Mouse (Mus musculus) neutrophil, adult 5-6 weeks (primary cell): ENCODE data around the gene 0610040J01Rik. TPM values are rescaled to one million over a fixed set of nuclear protein-coding genes. Genes with fewer than 3 reads are reported as not detected.

Experiments used
- ATAC-seq: fragments of 151-379, 151-347 bp; 2 replicates; pipeline ENCODE4 v1.8.0; 2017; ENCODE audit warnings: mild to moderate bottlenecking, moderate TSS enrichment; ENCODE audit not compliant: insufficient number of reproducible peaks, poor library complexity, low FRiP score, severe bottlenecking; ENCODE audit errors: extremely low read depth
- total RNA-seq: library from RNA; stranded (forward); fragments of 200-1000 nt; gene quantifications from 2 replicates; pipeline ENCODE4 v1.2.3, GENCODE M21; 2017

Gene 0610040J01Rik
- total RNA-seq, result 2.8 and 3.9 TPM in 2 replicates

DNA sequence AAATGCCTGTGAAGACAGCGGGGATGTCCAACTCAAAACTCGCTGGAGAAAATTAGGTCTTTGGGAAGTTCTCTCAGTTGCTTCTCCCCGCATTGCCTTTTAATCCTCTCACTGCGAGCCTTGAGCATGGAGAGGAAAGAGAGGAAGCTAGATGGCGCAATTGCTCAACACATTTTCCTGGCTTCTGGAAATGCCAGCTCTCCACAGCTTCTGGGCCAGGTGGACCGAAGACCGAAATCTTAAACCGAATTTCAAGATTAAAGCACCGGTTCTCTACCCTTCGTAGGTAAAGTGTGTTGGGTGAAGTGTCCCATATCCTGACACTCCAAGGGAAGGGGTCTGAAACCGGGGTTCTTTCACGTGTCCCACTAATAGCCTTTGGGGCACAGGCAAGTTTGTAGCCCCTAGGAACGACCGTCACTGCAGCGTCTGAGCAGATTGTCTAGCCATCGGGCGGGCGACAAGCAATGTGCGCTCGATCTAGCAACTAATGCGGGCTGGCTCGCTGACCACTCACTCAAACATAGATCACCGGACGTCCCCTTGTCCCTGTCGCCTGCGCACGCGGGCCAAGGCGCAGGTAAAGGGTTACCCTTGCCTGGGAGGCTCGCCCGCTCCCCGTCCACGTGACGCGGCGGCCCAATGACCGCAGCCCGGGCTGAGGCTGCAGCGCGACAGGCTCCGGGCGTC lies at the start of gene 0610040J01Rik:
0610040J01Rik (plus strand) TSS at position 545 of the 690 bp plus-strand sequence.
- ATAC-seq, result peak; percentile 81

DNA sequence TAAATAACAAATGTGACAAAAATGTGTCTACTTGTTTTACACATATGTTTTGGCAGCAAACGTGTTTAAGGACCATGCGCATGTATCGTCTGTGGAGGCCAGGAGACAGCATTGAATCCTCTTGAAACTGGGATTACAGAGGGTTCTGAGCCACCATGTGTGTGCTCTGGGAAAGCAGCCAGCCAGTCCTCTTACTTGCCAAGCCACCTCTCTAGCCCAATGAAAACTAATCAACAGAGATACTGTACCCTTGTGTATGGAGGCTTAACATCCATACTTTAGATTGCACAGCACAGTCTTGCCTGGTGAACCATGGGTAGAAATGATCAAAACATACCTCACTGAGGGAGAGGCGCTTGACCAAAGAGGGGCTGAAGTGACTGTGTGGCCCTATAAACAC lies 46.3 kb upstream of the 0610040J01Rik start:
- no peak for ATAC-seq

DNA sequence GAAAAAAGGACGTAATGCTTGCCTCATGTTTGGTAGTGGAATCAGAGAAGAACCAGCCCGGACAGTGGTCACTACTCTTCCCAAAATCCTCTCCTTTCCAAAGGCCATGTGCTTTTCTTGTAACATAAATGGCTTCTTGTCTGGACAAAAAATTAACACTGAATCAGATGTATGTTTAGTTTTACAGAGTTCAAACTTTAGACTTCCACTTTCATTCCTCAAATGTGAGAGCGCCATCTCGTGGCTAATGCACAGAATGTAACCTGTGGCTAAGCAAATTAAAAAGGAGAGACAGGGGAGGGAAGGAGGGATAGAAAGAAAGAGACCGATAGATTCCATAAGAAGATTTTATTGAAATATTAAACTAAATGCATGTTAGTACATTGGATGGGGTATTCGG lies 45.4 kb upstream of the 0610040J01Rik start:
- peak; percentile 63 for ATAC-seq

DNA sequence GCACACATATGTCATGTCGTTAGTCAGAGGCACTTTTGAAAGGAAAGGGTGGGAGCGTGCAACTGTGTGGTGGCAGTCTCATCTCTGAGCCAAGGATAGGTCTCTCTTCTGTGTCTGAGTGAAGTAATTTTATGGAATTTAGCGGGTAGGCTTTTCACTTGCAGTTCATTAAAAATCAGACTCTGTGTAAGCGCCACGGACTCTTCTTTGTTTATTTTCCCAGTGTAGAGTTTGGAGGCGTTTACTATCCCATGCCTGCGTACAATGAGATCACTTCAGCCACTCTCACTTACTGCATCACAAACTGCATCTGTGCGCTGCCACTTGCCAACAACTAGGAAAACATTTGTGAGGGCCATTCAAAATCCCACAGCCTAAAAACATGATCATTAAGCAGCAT lies 44.7 kb upstream of the 0610040J01Rik start:
- no peak for ATAC-seq

DNA sequence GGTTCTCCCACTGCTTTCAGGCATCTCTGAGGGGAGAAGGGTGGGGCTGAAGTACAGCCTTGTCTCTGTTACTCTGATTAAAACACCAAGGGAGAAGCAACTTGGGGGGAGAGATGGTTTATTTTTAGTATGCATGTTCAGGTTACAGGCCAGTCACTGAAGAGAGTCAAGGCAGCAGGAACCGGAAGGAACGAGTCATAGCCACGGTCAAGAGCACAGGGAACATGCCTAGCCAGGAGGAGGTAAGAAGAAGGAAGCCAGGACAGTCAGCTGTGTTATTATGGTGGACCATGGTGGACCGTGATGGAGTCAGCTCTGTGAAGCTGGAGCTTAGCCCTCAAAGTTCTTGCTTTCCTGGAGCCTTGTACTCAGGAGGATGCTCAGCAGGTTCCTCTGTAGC lies 43.9 kb upstream of the 0610040J01Rik start:
- ATAC-seq, result no peak

DNA sequence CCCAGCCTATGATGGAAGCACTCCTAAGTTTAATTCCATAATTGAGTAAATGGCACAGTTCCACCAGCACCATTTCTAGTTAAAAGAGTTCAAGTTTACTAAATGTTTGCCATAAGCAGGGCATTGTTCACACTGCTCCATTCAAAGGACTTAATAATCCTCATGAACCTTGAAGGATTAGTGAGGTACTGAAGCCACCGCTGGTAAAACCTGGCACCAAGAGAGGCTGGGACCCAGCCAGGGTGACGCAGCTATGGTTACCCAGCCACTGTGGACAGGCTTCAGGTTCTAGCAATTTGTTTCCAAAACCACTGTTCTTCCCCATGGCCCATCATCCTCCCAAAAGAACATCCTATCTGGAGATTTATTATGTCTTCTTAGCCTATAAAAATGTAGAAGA lies 39.2 kb upstream of the 0610040J01Rik start:
- ATAC-seq, result no peak

DNA sequence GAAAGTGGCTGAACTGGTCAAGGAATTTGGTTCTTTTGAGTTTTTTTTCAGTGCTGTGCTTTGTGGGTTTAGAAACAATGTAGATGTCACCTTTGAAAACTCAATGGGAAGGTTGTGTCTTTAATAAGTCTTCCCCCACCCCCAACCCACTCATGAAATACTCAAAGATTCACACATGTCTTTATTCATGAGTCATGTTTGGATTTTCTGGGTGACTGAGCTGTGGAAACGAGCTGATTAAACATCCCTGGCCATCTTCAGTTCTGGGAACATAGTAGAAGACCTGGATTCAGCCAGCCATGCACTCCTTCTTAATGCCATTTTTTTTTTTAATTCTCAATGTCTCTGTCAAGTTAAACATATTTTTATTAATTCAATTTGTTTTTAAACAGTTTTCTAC lies 38.6 kb upstream of the 0610040J01Rik start:
- no peak for ATAC-seq

DNA sequence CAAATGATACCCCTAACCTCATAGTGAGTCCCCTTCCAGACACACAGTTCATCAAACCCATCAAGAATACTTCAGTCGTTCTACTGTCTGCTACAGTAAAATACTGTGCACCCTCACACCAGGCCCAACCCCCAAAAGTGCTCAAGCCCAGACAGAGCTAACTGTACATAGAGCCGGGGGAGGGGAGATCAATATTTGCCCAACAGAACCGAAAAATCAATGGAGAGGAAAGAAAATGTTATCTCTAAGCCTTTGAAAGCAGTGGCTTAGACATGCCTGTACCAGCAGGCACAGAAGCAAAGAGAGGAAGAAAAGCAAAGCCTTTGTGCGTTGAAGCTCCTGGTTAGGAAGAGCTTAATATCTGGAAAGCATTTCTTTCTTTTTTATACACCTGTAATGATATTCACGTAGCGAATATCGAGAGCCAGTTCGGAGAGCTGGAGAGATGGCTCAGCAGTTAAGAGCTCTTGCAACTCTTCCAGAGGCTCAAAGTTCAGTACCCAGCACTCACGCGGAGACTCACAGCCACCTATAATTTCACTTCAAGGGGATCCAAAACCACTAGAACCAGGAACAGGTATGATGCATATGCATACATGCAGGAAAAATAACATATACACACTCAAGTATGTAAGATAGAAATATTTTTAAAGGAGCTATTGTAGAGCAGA lies 23.9 kb upstream of the 0610040J01Rik start:
- no peak for ATAC-seq

DNA sequence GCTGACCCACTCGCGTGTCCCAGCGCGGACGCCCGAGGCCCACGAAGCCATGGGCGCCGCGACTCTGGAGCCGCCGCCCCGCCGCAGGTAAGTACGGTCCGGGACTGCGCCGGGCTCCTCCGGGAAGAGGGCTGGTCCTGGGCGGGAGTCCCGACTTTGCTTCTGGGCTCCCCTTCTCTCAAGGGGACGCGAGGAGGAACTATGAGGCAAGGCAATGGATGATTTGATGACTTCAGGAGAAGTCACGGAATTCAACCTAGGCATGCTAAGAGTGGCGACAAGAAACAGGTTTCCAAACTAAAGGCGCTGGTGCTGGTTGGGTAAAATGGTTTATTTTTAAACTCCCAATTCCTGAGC lies 324 bp downstream of the 0610040J01Rik start:
- ATAC-seq, result no peak

DNA sequence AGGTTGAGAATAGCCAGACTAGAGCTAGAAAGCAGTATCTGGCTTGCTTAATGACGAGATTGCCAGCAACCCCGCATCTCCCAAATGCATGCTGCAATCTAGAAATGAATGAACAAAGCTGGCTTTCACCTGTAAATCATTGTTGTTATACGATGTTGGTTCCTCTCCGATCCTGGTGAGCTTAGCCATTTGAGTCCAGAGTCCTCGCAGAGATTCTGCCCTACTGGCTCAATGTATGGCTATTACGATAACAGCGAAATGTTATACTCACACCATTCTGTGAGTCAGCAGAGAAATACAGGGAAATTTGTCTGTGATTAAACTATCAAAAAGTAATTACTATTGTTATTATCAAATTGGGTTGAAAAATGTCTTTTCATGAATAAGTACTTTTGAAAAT lies 4.5 kb downstream of the 0610040J01Rik start:
- ATAC-seq, result no peak

DNA sequence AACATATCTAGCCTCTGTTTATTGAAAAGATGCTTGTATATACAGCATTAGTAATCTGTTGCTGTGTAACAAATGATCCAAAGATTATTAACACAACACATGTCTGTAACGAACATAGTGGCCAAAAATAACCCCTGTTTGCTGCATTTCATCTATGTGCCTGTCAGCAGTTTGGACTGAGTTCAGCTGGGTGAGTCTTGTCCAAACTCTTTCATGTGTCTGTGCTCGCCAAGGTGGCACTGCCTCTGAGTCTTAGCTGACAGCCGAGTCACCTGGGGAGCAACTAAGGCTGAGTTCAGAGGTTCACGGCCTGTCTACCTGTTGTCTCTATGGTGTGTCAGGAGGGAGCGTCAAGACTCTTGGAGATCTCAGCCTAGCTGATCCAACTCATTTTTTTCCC lies 5.1 kb downstream of the 0610040J01Rik start:
- ATAC-seq, result no peak

DNA sequence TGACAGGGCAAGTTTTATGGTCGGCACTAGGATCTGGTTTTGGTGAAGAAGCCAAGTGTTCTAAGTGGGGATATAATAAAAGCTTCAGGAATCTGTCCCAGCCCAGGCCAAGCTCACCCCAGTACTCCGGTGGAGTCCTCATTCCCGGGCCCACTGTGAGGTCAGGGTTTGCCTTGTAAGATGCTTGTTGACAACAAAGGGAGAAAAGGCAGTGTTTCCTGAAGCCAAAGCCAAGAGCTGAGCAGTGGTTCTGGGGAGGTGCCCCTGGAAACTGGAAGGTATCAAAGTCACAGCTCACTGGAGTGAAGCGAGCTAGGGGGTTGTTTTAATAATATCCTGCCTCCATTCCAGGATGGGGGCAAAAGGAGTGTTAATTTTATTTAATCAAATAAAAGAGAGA lies 6.8 kb downstream of the 0610040J01Rik start:
- no peak for ATAC-seq

DNA sequence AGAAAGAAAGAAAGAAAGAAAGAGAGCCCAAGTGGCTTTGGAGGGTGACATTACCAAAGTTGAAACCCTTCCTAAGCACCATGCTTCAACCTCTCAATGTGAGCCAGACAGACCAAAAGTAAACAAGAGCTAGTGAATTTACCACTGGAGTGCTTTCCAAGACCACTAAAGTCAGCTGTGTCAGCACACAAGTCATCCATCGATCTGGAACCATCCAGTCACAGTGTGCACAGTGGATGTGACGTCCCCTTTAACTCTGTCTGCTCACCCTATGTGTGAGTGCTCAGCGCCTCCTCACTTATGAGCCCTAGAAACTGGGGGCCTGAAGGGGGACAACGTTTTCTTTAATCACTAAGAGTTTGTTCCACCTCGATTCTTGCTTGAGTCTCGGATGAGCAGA lies 7.4 kb downstream of the 0610040J01Rik start:
- ATAC-seq, result no peak

DNA sequence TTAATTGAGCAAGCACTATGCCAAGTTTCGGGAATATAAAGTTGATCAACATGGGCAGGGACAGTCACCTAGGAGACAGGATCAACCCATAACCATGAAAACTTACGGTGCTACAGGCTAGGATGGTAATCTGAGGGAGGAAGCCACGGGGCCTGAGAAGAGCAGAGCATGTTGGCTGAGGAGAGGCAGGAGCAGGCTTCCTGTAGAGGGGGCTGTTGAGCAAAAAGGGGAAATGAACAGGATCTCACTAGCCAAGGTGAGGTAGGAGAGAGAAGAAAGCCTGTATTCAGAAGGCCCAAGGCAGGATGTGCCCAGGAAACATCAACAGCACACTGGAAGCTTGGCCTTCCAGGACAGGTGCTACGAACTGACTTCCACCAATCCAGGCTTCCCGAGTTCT lies 9.0 kb downstream of the 0610040J01Rik start:
- ATAC-seq, result peak; percentile 36; the same call in 1 of the 2 replicates

DNA sequence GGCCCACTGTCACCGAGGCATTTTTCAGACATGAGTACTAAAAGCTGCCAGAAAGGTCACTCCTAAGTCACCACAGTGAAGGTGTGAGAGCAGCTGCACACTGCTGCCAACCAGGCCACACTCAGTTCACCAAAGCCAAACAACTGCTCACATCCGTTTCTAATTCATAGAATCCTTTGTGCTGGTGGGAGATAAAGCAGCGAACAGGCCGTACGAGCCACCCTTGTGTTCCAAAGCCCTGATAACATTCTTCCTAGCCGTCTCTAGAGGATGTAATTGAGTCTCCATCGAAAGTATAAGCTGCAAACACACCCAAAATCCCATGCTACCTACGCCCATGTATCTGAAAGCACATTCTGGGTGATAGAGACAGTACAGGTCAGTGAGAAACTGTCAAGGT lies 9.7 kb downstream of the 0610040J01Rik start:
- no peak for ATAC-seq

DNA sequence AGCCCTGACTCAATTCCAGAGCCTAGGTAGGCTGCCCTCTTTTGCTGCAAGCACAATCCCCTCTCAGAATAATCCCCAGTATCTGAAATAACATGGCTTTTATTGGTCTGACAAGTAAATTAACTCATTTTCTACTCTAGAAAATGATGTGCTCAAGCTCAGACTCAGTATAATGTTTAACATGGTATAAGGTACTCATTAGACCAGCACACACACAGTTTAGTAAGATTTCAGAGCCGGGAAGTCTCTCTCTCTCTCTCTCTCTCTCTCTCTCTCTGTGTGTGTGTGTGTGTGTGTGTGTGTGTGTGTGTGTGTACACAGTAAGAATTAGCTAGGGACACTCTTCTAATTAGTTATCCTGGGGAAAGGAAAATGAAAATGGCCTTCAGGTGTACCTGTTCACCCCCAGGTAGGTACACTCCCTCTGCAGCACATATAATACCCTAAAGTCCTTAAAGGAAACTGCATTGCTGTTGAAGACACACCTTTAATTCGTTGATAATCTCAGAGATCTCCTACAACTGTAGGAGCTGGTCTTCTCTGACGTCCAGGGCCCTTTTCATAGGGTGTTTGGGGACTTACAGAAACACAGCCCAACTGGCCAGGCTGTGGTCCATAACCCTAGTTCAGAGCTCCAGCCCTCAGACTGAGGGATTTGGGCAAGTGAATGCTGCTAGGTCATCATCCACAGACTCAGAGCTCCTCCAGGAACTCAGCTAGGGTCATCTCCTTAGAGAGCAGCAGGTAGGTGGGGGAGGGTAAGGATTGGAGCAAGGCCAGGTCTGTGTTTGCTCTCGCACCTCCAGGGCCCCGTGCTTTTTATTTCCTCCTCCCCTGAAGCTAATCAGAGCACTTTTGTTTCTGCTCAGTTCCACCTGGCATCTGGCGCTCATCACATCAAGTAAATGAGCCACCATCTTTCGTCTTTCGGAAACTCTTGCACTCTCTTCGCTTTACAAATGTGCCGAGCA lies 11.5 kb downstream of the 0610040J01Rik start:
- ATAC-seq, result no peak

DNA sequence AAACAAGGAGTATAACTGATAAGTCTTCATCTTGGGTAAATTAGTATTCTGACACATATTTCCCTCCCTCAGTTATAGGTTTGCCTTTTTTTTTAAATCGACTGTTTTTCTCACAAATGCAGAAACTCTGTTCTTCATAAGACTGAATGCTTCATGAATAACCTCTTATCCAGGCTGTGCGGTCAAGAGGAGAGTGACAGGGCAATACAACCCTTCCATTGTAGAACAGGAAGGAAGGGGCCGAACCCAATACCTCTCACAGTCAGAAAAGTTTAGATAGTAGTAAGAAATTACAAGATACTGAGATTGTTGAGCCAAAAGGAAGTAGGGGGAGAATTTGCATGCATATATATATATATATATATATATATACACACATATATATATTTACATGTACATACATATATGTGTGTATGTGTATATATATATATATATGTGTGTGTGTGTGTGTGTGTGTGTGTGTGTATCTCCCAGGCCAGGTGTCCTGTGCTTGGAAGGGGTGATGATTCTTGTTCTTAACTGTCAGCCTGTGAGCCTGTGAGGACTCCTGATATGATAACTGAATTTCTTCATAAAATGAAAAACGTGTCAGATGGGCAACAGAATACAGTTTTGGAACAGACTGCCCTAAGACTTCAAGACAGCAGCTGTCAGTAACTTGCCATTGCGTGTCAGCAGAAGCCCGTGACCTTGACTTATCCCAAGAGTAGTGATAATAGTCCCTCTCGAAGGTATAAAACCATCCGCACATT lies 12.6 kb downstream of the 0610040J01Rik start:
- no peak for ATAC-seq

DNA sequence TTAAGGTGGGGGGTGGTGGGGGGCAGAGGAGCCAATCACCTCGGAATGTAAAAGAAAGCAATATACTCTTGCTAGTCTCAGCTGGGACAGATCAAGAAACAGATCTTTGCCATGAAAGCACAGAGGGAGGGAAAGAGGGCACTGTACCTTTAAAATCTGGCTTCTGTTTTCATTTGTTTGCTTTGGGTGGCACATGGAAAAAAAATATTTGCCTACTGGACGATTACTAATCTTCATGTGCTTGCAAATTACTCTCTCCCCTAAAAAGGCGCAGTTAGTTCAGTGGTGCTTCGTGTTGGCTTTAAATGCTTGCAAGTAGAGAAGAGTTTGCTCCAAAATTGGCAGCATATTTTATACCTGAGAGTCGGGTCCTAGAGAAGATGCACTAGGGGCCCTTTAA lies 13.7 kb downstream of the 0610040J01Rik start:
- no peak for ATAC-seq

DNA sequence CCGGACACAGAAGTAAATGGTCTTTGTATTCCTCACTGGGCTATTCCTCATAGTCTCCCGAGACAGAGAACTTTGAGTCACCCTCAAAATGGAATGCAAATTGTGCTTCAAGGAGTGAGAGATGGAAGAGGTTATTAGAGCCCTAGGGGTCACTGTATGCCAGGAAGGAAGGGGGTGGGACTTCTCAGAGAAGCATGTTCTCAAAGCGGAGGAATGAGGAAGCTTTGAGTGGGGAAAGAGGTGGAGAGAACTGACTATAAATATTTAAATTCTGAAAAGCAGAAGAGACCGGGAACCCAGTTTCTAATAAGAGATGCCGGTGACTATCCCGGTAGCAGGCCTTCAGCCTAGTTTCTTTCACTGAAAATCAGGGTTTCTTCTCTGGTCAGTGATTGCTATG lies 14.8 kb downstream of the 0610040J01Rik start:
- ATAC-seq, result peak; percentile 53
